Mouse (Mus musculus): ENCODE results near the gene A830031A19Rik. TPM values are rescaled to one million over a fixed set of nuclear protein-coding genes. Genes with fewer than 3 reads are reported as not detected.
A peak's percentile ranks its signal among the peaks of the same experiment; 100 is the strongest.

Gene A830031A19Rik
- polyA plus RNA-seq, 1 experiment from 2014 or later = not detected

GRCm38 (mm10) chr11:24020760-24021159 is 54.1 kb downstream of the A830031A19Rik start:
- no peaks in the 10 kb centered on the region for H3K9me3 ChIP-seq (ENCODE audit: control insufficient read depth, low read length)
- no peaks in the 10 kb centered on the region for H3K4me1 ChIP-seq (ENCODE audit: control insufficient read depth, insufficient read depth, low read length)
- H3K27ac ChIP-seq (replicated peaks; ENCODE audit: low read depth, low read length) = no peak overlapping the region
- H3K9ac ChIP-seq (ENCODE audit: low read length) = no peak overlapping the region
- no peak for DNase-seq (ENCODE audit: low spot score)
- no peak overlapping the region for H3K4me3 ChIP-seq (ENCODE audit: low read depth, low read length)
- no peaks in the 10 kb centered on the region for H3K27me3 ChIP-seq (ENCODE audit: control insufficient read depth, insufficient read depth, low read length)
- WGBS = 76% methylated on average over 1 of the region's 1 CpGs
- H3K36me3 ChIP-seq (ENCODE audit: control insufficient read depth, insufficient read depth, low read length) = no peaks in the 10 kb centered on the region
- ATAC-seq (ENCODE audit: insufficient number of reproducible peaks, low FRiP score, low TSS enrichment, low read depth) = no peak
- no peak overlapping the region for H3K4me2 ChIP-seq (ENCODE audit: low read depth, severe bottlenecking)

DNA sequence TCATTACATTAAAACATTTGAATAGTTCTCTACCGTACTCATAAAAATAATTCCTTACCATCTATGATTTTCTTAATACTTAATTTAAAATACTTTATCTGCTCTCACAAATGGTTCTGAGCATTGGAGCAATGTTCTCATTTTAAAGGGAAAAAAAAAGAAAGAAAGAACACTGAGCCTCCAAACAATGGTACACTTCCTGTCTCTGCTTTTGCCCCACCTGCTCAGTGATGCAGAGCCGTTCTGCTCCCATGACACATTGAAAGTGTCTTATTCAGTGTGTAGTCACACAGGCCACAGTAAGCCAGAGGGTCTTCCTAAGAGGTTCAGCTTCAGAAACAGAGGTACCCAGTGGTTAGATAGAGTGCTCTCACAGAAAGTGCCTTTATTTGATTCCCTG is 56.1 kb downstream of the A830031A19Rik start:
- no peak overlapping the region for H3K27ac ChIP-seq (replicated peaks; ENCODE audit: low read depth, low read length)

DNA sequence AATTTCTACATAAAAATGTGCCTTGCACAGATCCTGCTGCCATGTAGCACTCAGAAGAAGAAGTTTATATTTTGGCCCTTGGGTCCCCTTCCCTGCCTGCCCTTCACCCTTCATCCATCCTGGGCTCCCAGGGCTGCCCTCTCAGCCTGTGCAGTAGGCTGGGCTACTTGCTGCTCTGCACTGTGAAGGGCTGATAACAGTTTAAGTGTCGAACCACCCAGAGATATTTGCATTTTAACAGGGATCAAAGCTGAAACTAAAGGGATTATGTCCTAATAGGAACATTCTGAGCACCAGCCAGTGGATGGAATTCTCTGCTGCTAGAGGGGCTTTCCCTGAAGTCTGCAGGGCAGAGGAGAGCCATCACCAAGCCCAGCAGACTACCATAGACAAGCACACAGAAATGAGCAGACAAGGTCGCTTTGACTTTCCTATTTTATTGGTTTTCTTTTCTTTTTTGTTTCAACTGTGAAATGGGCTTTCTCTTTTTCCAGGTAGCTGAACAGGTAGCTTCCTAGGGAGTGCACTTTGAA is 58.1 kb downstream of the A830031A19Rik start:
- Histone ChIP-seq H3K27me3 (ENCODE audit: control insufficient read depth, insufficient read depth, low read length) (no peaks in the 10 kb centered on the region), H3K9ac (ENCODE audit: low read length) (no peak overlapping the region), H3K36me3 (ENCODE audit: control insufficient read depth, insufficient read depth, low read length) (no peaks in the 10 kb centered on the region), H3K4me2 (ENCODE audit: low read depth, severe bottlenecking) (no peak overlapping the region), H3K4me1 (ENCODE audit: control insufficient read depth, insufficient read depth, low read length) (no peaks in the 10 kb centered on the region), H3K9me3 (ENCODE audit: control insufficient read depth, low read length) (no peaks in the 10 kb centered on the region), H3K27ac (replicated peaks; ENCODE audit: low read depth, low read length) (no peak overlapping the region), H3K4me3 (ENCODE audit: low read depth, low read length) (no peak overlapping the region)
- no peak for DNase-seq (ENCODE audit: low spot score)
- ATAC-seq (ENCODE audit: insufficient number of reproducible peaks, low FRiP score, low TSS enrichment, low read depth) = no peak
- 34% methylated on average over 2 of the region's 2 CpGs for WGBS

More for the DNA sequence above, 56.1 kb downstream of the A830031A19Rik start:
- H3K9ac ChIP-seq (ENCODE audit: low read length) = no peak overlapping the region
- H3K27me3 ChIP-seq (ENCODE audit: control insufficient read depth, insufficient read depth, low read length) = no peaks in the 10 kb centered on the region
- 81% methylated on average over 2 of the region's 2 CpGs for WGBS
- DNase-seq (ENCODE audit: low spot score) = no peak
- no peak overlapping the region for H3K4me2 ChIP-seq (ENCODE audit: low read depth, severe bottlenecking)
- H3K4me1 ChIP-seq (ENCODE audit: control insufficient read depth, insufficient read depth, low read length) = no peaks in the 10 kb centered on the region
- no peak for ATAC-seq (ENCODE audit: insufficient number of reproducible peaks, low FRiP score, low TSS enrichment, low read depth)
- H3K36me3 ChIP-seq (ENCODE audit: control insufficient read depth, insufficient read depth, low read length) = no peaks in the 10 kb centered on the region
- H3K4me3 ChIP-seq (ENCODE audit: low read depth, low read length) = no peak overlapping the region
- no peaks in the 10 kb centered on the region for H3K9me3 ChIP-seq (ENCODE audit: control insufficient read depth, low read length)

GRCm38 (mm10) chr11:24016049-24016448 is 58.8 kb downstream of the A830031A19Rik start:
- ATAC-seq (ENCODE audit: insufficient number of reproducible peaks, low FRiP score, low TSS enrichment, low read depth) = no peak
- Histone ChIP-seq H3K4me1 (ENCODE audit: control insufficient read depth, insufficient read depth, low read length) (no peaks in the 10 kb centered on the region), H3K36me3 (ENCODE audit: control insufficient read depth, insufficient read depth, low read length) (no peaks in the 10 kb centered on the region), H3K27ac (replicated peaks; ENCODE audit: low read depth, low read length) (no peak overlapping the region), H3K27me3 (ENCODE audit: control insufficient read depth, insufficient read depth, low read length) (no peaks in the 10 kb centered on the region), H3K9me3 (ENCODE audit: control insufficient read depth, low read length) (no peaks in the 10 kb centered on the region), H3K9ac (ENCODE audit: low read length) (no peak overlapping the region), H3K4me2 (ENCODE audit: low read depth, severe bottlenecking) (no peak overlapping the region), H3K4me3 (ENCODE audit: low read depth, low read length) (no peak overlapping the region)
- no peak for DNase-seq (ENCODE audit: low spot score)
- WGBS = 77% methylated on average over 3 of the region's 3 CpGs

GRCm38 (mm10) chr11:24014642-24015041 is 60.2 kb downstream of the A830031A19Rik start:
- H3K4me1 ChIP-seq (ENCODE audit: control insufficient read depth, insufficient read depth, low read length) = no peaks in the 10 kb centered on the region
- H3K9ac ChIP-seq (ENCODE audit: low read length) = no peak overlapping the region
- no peak overlapping the region for H3K4me3 ChIP-seq (ENCODE audit: low read depth, low read length)
- DNase-seq (ENCODE audit: low spot score) (no peak), ATAC-seq (ENCODE audit: insufficient number of reproducible peaks, low FRiP score, low TSS enrichment, low read depth) (no peak)
- no peaks in the 10 kb centered on the region for H3K36me3 ChIP-seq (ENCODE audit: control insufficient read depth, insufficient read depth, low read length)
- H3K4me2 ChIP-seq (ENCODE audit: low read depth, severe bottlenecking) = no peak overlapping the region
- H3K27me3 ChIP-seq (ENCODE audit: control insufficient read depth, insufficient read depth, low read length) = no peaks in the 10 kb centered on the region
- H3K27ac ChIP-seq (replicated peaks; ENCODE audit: low read depth, low read length) = no peak overlapping the region
- no peaks in the 10 kb centered on the region for H3K9me3 ChIP-seq (ENCODE audit: control insufficient read depth, low read length)
- 65% methylated on average over 5 of the region's 5 CpGs for WGBS

DNA sequence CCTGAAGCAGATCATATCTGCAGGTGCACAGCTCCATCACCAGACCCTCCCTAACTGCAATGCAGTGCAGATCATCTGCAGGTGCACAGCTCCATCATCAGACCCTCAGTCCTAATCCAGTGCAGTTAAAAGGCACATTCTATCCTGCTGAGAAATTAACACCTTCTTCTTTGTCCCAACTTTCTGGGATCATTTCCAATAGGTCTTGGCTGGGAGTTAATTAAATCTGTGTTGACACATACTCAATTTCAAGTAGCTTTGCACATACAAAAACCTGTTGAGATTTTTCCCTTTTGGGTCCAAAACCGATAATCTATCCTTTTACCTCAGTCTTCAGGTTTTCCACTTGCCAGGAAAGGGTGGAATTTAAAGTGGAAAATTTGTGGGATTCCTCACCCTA is 62.6 kb downstream of the A830031A19Rik start:
- no peak overlapping the region for H3K27ac ChIP-seq (replicated peaks; ENCODE audit: low read depth, low read length)
- no peak overlapping the region for H3K4me3 ChIP-seq (ENCODE audit: low read depth, low read length)
- H3K36me3 ChIP-seq (ENCODE audit: control insufficient read depth, insufficient read depth, low read length) = no peaks in the 10 kb centered on the region
- H3K9ac ChIP-seq (ENCODE audit: low read length) = no peak overlapping the region
- H3K27me3 ChIP-seq (ENCODE audit: control insufficient read depth, insufficient read depth, low read length) = no peaks in the 10 kb centered on the region
- 86% methylated on average over 1 of the region's 1 CpGs for WGBS
- no peak overlapping the region for H3K4me2 ChIP-seq (ENCODE audit: low read depth, severe bottlenecking)
- DNase-seq (ENCODE audit: low spot score) (no peak), ATAC-seq (ENCODE audit: insufficient number of reproducible peaks, low FRiP score, low TSS enrichment, low read depth) (no peak)
- no peaks in the 10 kb centered on the region for H3K9me3 ChIP-seq (ENCODE audit: control insufficient read depth, low read length)
- no peaks in the 10 kb centered on the region for H3K4me1 ChIP-seq (ENCODE audit: control insufficient read depth, insufficient read depth, low read length)

DNA sequence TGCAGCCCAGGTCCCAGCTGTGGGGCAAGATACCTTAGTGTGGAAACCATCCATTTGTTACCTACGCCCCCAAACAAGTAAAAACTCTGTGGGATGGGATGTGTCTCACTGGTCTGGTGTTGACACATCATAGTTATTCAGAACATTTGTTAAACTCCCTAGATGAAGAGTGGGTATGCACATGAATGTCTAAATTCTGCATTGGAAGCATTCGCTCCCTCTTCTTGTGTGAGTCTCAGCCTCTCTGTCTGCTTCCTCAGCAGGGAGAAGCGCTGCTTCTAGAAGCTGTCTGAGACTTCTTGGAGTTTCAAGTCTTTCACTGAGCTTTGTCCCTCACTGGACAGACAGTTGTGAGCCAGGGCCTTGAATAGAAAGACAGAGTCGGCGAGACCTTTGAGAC is 65.9 kb downstream of the A830031A19Rik start:
- Histone ChIP-seq H3K4me2 (ENCODE audit: low read depth, severe bottlenecking) (no peak overlapping the region), H3K36me3 (ENCODE audit: control insufficient read depth, insufficient read depth, low read length) (no peaks in the 10 kb centered on the region), H3K27me3 (ENCODE audit: control insufficient read depth, insufficient read depth, low read length) (no peaks in the 10 kb centered on the region), H3K4me1 (ENCODE audit: control insufficient read depth, insufficient read depth, low read length) (no peaks in the 10 kb centered on the region), H3K9ac (ENCODE audit: low read length) (no peak overlapping the region), H3K27ac (replicated peaks; ENCODE audit: low read depth, low read length) (no peak overlapping the region), H3K4me3 (ENCODE audit: low read depth, low read length) (no peak overlapping the region), H3K9me3 (ENCODE audit: control insufficient read depth, low read length) (no peaks in the 10 kb centered on the region)
- WGBS = 92% methylated on average over 5 of the region's 5 CpGs
- ATAC-seq (ENCODE audit: insufficient number of reproducible peaks, low FRiP score, low TSS enrichment, low read depth) (no peak), DNase-seq (ENCODE audit: low spot score) (no peak)

DNA sequence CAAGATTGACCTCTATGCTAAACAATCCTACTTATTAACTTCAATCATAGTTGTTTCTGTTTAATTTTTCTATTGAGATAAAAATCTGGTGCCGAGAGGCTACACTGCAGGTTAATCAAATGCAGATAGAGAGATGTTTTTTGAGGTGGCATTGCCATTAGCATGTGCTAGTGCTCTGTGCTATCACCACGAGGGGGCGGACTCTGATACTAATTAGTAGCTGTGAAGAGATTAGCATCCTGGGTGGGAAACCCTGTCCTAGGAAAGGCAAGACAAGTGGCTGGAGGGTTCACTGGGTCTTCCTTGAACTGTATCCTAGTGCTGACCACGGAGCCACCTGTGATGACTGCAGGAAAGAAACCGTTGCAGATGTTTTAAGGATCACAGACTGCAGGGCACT is 66.6 kb downstream of the A830031A19Rik start:
- peak; percentile 36 for DNase-seq (ENCODE audit: low spot score)
- H3K4me3 ChIP-seq (ENCODE audit: low read depth, low read length) = no peak overlapping the region
- no peak overlapping the region for H3K4me2 ChIP-seq (ENCODE audit: low read depth, severe bottlenecking)
- H3K27me3 ChIP-seq (ENCODE audit: control insufficient read depth, insufficient read depth, low read length) = no peaks in the 10 kb centered on the region
- no peak overlapping the region for H3K9ac ChIP-seq (ENCODE audit: low read length)
- ATAC-seq (ENCODE audit: insufficient number of reproducible peaks, low FRiP score, low TSS enrichment, low read depth) = no peak
- no peak overlapping the region for H3K27ac ChIP-seq (replicated peaks; ENCODE audit: low read depth, low read length)
- no peaks in the 10 kb centered on the region for H3K9me3 ChIP-seq (ENCODE audit: control insufficient read depth, low read length)
- no peaks in the 10 kb centered on the region for H3K4me1 ChIP-seq (ENCODE audit: control insufficient read depth, insufficient read depth, low read length)
- no peaks in the 10 kb centered on the region for H3K36me3 ChIP-seq (ENCODE audit: control insufficient read depth, insufficient read depth, low read length)
- WGBS = 28% methylated on average over 5 of the region's 5 CpGs

GRCm38 (mm10) chr11:24005445-24006156 is 69.3 kb downstream of the A830031A19Rik start:
- no peak for ATAC-seq (ENCODE audit: insufficient number of reproducible peaks, low FRiP score, low TSS enrichment, low read depth)
- 81% methylated on average over 15 of the region's 15 CpGs for WGBS
- H3K27ac ChIP-seq (replicated peaks; ENCODE audit: low read depth, low read length) = no peak overlapping the region

More at GRCm38 (mm10) chr11:24005445-24006156, 69.3 kb downstream of the A830031A19Rik start:
- DNase-seq (ENCODE audit: low spot score) = no peak
- no peaks in the 10 kb centered on the region for H3K36me3 ChIP-seq (ENCODE audit: control insufficient read depth, insufficient read depth, low read length)
- H3K4me3 ChIP-seq (ENCODE audit: low read depth, low read length) = no peak overlapping the region
- H3K4me2 ChIP-seq (ENCODE audit: low read depth, severe bottlenecking) = no peak overlapping the region
- no peak overlapping the region for H3K9ac ChIP-seq (ENCODE audit: low read length)
- no peaks in the 10 kb centered on the region for H3K27me3 ChIP-seq (ENCODE audit: control insufficient read depth, insufficient read depth, low read length)
- no peaks in the 10 kb centered on the region for H3K4me1 ChIP-seq (ENCODE audit: control insufficient read depth, insufficient read depth, low read length)
- H3K9me3 ChIP-seq (ENCODE audit: control insufficient read depth, low read length) = no peaks in the 10 kb centered on the region
